Mouse (Mus musculus): ENCODE measurements at regions not wholly inside any gene's neighbourhood (a gene's known extent, or its start where the extent isn't known, plus 50 kb on each side); places are given as distances from the start of the nearest gene placed in this dataset.

GRCm38 (mm10) chr7:83481655-83482054, 103.1 kb upstream of the Tmc3 start:
- TF ChIP-seq POLR2A (IDR thresholded peaks at IDR 0.05; ENCODE audit: extremely low read depth, insufficient read depth, low read length): no peak
- no peak for TF ChIP-seq CTCF (IDR thresholded peaks at IDR 0.05; ENCODE audit: extremely low read depth, insufficient read depth, low read length)
